Mouse (Mus musculus) heart, embryonic 15.5 days (tissue): ENCODE data around the gene Dnajc16. TPM values are rescaled to one million over a fixed set of nuclear protein-coding genes. Genes with fewer than 3 reads are reported as not detected.

Source experiments
- ATAC-seq: fragments of 200-750 bp; cut with Nextera tagmentation; replicated peaks from 2 replicates; pipeline ENCODE4 v1.8.0; 2017; ENCODE audit warnings: low read depth, moderate TSS enrichment; ENCODE audit not compliant: insufficient number of reproducible peaks, insufficient read depth, low FRiP score
- H3K27ac ChIP-seq: fragments of 300-500 bp; sonication (generic); 2 replicates; pipeline ENCODE4 v1.5.1; 2015; ENCODE audit warnings: mild to moderate bottlenecking, inconsistent platforms
- H3K27me3 ChIP-seq: fragments of 300-500 bp; sonication (generic); 2 replicates; pipeline ENCODE4 v1.6.1; 2015; ENCODE audit warnings: inconsistent platforms
- H3K36me3 ChIP-seq: fragments of 300-500 bp; sonication (generic); 2 replicates; pipeline ENCODE4 v1.6.1; 2015; ENCODE audit warnings: mild to moderate bottlenecking, inconsistent platforms
- H3K4me1 ChIP-seq: fragments of 300-500 bp; sonication (generic); replicated peaks from 2 replicates; pipeline ENCODE4 v1.6.1; 2015; ENCODE audit warnings: inconsistent platforms
- H3K4me2 ChIP-seq: fragments of 300-500 bp; sonication (generic); 2 replicates; pipeline ENCODE4 v1.6.1; 2015; ENCODE audit warnings: inconsistent platforms, mild to moderate bottlenecking, moderate library complexity
- H3K4me3 ChIP-seq: fragments of 300-500 bp; sonication (generic); 2 replicates; pipeline ENCODE4 v1.5.1; 2015; ENCODE audit warnings: mild to moderate bottlenecking, inconsistent platforms
- H3K9ac ChIP-seq: fragments of 300-500 bp; sonication (generic); 2 replicates; pipeline ENCODE4 v1.6.1; 2015; ENCODE audit warnings: mild to moderate bottlenecking, inconsistent platforms
- H3K9me3 ChIP-seq: fragments of 300-500 bp; sonication (generic); replicated peaks from 2 replicates; pipeline ENCODE4 v1.6.1; 2016; ENCODE audit warnings: inconsistent platforms
- WGBS: fragments of 180-500 bp; shearing (Covaris S2); methylation state at CpG from one replicate; pipeline ENCODE4 v1.1.7; 2015; ENCODE audit warnings: mixed read lengths; 5-methylcytosine and 5-hydroxymethylcytosine counted together
- polyA plus RNA-seq: library from polyadenylated mRNA; unstranded; fragments of >200 nt; fragmentation: Nextera tagmentation; extraction: Ambion mirVana; gene quantifications from 2 replicates; pipeline ENCODE4 v1.2.1, GENCODE M21; 2015

Gene Dnajc16
- polyA plus RNA-seq, 1 experiment from 2014 or later, result 3.7 TPM

GRCm38 (mm10) chr4:141762102-141762598 lies 28.6 kb downstream of the Dnajc16 start:
- no peak for ATAC-seq
- no peak overlapping the region for H3K27ac ChIP-seq
- H3K36me3 ChIP-seq, result peaks cover 36% of the 10 kb centered on the region
- H3K4me1 ChIP-seq, result peaks cover 13% of the 10 kb centered on the region
- H3K4me3 ChIP-seq, result no peak overlapping the region
- H3K9ac ChIP-seq, result no peak overlapping the region
- 95% methylated on average over 13 of the region's 13 CpGs for WGBS
- H3K9me3 ChIP-seq, result no peaks in the 10 kb centered on the region
- no peaks in the 10 kb centered on the region for H3K27me3 ChIP-seq
- no peak overlapping the region for H3K4me2 ChIP-seq

GRCm38 (mm10) chr4:141760942-141761341 lies 29.8 kb downstream of the Dnajc16 start:
- ATAC-seq, result no peak
- Histone ChIP-seq H3K36me3 (peaks cover 36% of the 10 kb centered on the region), H3K27ac (no peak overlapping the region), H3K4me3 (no peak overlapping the region), H3K27me3 (no peaks in the 10 kb centered on the region), H3K9ac (no peak overlapping the region), H3K9me3 (no peaks in the 10 kb centered on the region), H3K4me1 (peaks cover 1% of the 10 kb centered on the region), H3K4me2 (no peak overlapping the region)
- 84% methylated on average over 4 of the region's 4 CpGs for WGBS

DNA sequence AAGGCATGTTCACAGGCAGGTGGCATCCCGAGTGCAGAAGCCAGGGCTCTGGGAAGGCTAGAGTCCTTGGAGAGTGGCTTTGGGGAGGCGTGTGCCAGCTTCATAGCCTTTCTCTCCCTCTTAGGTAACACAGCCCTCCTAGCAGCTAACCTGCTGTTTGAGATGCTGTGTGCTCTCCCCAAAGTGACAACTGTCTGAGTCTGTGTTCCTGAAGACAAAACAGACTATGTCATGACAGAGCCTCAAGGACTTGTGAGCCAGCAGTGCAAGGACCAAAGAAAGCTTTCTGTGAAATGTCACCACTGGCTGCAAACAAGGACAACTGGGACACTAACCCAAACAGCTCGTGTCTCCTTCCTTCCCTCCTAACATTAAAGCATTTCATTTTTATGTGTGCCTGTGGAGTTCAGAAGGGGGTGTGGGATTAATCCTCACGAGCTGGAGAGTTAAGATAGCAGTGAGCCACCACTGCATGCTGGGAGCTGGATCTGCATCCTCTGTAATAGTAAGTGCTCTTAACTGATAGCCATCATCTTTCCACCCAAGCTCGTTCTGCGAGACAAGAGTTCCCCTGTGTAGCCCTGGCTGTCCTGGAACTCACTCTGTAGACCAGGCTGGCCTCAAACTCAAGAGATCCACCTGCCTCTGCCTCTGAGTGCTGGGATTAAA lies 31.7 kb downstream of the Dnajc16 start:
- H3K36me3 ChIP-seq, result peaks cover 25% of the 10 kb centered on the region
- H3K4me1 ChIP-seq, result no peaks in the 10 kb centered on the region
- no peaks in the 10 kb centered on the region for H3K9me3 ChIP-seq
- no peak overlapping the region for H3K27ac ChIP-seq
- H3K4me3 ChIP-seq, result no peak overlapping the region
- ATAC-seq, result no peak
- H3K9ac ChIP-seq, result no peak overlapping the region
- WGBS, result 37% methylated on average over 6 of the region's 6 CpGs
- H3K27me3 ChIP-seq, result no peaks in the 10 kb centered on the region
- no peak overlapping the region for H3K4me2 ChIP-seq

- H3K36me3 ChIP-seq, result peaks cover 8% of the 10 kb centered on the region
- H3K9ac ChIP-seq, result no peak overlapping the region
- peaks cover under 1% of the 10 kb centered on the region for H3K4me1 ChIP-seq
- ATAC-seq, result no peak
- H3K27me3 ChIP-seq, result no peaks in the 10 kb centered on the region
- no peak overlapping the region for H3K4me2 ChIP-seq
- H3K4me3 ChIP-seq, result no peak overlapping the region
- no peaks in the 10 kb centered on the region for H3K9me3 ChIP-seq
- no peak overlapping the region for H3K27ac ChIP-seq
- 93% methylated on average over 3 of the region's 3 CpGs for WGBS
These were observed 33.6 kb downstream of the Dnajc16 start for GRCm38 (mm10) chr4:141757124-141757523.

DNA sequence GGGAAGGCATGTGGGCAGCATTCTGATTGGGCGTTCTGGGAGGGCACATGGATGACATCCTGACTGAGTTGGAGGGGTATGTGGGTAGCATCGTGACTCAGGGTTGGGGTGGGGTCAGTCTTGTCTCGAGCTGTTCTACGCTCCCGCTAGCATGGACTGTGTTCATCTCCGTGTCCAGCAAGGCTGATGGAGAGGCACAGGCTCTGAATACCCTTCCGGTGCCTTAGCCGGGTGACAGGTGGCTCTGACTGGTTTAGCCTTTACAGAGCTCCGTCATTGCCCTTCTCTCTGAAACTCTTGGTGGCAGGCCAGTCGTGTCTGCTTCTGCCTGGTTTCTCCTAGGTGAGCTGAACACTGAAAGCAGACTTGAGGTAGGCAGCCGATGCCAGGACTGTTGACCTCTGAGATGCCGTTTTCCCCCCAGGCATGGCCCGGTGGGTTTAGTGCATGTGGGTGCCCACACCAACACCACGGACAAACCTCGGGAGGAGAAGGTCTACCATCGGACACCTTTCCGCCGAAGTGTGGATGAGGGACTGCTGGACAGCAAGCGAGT lies 35.3 kb downstream of the Dnajc16 start:
- no peak for ATAC-seq
- Histone ChIP-seq H3K4me2 (no peak overlapping the region), H3K9me3 (no peaks in the 10 kb centered on the region), H3K27me3 (no peaks in the 10 kb centered on the region), H3K36me3 (no peaks in the 10 kb centered on the region), H3K4me3 (no peak overlapping the region), H3K27ac (no peak overlapping the region), H3K4me1 (peaks cover 8% of the 10 kb centered on the region), H3K9ac (no peak overlapping the region)
- 86% methylated on average over 19 of the region's 19 CpGs for WGBS

DNA sequence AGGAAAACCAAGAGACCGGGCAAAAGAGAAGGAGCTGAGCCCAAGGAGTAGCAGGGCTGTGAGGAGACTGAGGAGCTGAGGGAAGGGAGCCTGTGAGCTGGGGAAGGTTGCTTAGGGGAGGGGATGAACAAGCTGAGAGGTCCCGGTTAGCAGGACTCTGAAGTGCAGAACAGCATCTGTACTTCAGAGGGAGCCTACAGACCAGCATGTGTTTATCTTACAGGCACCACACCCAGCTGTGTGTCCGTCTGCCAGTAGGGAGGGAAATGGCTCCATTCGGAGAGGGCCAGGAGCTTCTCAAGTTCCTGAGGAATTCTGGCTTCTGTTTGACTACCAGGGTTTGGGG lies 38.7 kb downstream of the Dnajc16 start:
- Histone ChIP-seq H3K9me3 (no peaks in the 10 kb centered on the region), H3K27me3 (no peaks in the 10 kb centered on the region), H3K4me2 (no peak overlapping the region), H3K9ac (no peak overlapping the region), H3K4me1 (peaks cover 16% of the 10 kb centered on the region), H3K36me3 (no peaks in the 10 kb centered on the region), H3K27ac (no peak overlapping the region), H3K4me3 (no peak overlapping the region)
- WGBS, result 8% methylated on average over 4 of the region's 4 CpGs
- ATAC-seq, result 0 out of 2 replicates have a peak, but pooled peaks have one; percentile 45

- no peak overlapping the region for H3K4me2 ChIP-seq
These were observed 39.2 kb downstream of the Dnajc16 start for GRCm38 (mm10) chr4:141751419-141752075.

DNA sequence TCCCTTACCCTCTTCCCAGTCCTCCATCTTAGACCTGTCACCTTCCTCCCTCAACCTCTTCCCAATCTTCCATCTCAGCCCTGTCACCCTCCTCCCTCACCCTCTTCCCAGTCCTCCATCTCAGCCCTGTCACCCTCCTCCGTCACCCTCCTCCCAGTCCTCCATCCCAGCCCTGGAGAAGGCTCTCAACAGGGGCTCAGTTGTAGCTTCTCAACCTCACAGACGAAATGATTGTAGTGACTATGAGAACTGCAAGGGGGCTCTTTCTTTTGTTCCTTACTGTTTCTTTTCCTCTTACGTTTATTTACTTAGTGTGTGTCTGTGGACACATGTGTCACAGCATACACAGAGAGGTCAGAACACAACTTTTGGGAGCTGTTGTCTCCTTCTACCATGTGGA lies 39.9 kb downstream of the Dnajc16 start:
- no peaks in the 10 kb centered on the region for H3K9me3 ChIP-seq
- H3K27ac ChIP-seq, result no peak overlapping the region
- H3K4me3 ChIP-seq, result no peak overlapping the region
- no peak overlapping the region for H3K9ac ChIP-seq
- no peak for ATAC-seq
- H3K27me3 ChIP-seq, result no peaks in the 10 kb centered on the region; the same call in 1 of the 2 replicates
- no peaks in the 10 kb centered on the region for H3K36me3 ChIP-seq
- peaks cover 20% of the 10 kb centered on the region for H3K4me1 ChIP-seq
- WGBS, result 70% methylated on average over 3 of the region's 3 CpGs
- no peak overlapping the region for H3K4me2 ChIP-seq

More at GRCm38 (mm10) chr4:141751419-141752075, 39.2 kb downstream of the Dnajc16 start:
- WGBS, result 24% methylated on average over 4 of the region's 4 CpGs
- Histone ChIP-seq H3K27ac (no peak overlapping the region), H3K27me3 (no peaks in the 10 kb centered on the region; the same call in 1 of the 2 replicates), H3K36me3 (no peaks in the 10 kb centered on the region), H3K4me3 (no peak overlapping the region), H3K9ac (no peak overlapping the region), H3K4me1 (peaks cover 20% of the 10 kb centered on the region), H3K9me3 (no peaks in the 10 kb centered on the region)
- ATAC-seq, result 0 out of 2 replicates have a peak, but pooled peaks have one; percentile 15

DNA sequence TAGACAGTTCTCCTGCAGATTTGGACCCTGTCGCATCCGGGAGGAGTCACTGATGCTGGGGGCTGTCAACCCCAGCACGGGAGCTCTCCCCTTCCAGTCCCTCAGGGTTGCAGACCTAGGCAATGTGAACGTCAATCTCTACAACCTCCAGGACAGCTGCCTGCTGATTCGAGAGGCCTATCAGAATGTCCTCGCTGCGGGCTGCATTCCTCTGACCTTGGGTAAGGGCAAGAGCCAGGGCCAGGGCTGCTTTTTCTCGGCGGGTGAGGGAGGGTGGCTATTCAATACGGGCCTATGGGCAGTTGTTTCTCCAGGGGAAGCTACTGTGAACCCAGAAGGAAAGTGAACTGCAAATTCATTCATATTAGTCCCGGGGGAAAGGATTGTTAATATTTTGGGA lies 41.2 kb downstream of the Dnajc16 start:
- Histone ChIP-seq H3K4me2 (no peak overlapping the region), H3K9ac (0 out of 2 replicates have a peak overlapping the region, but pooled peaks have one; percentile 1), H3K27me3 (no peaks in the 10 kb centered on the region; the same call in 1 of the 2 replicates), H3K9me3 (no peaks in the 10 kb centered on the region), H3K4me1 (peaks cover 20% of the 10 kb centered on the region), H3K4me3 (no peak overlapping the region), H3K27ac (peak overlapping the region; percentile 79), H3K36me3 (no peaks in the 10 kb centered on the region)
- ATAC-seq, result peak; percentile 51; the same call in 1 of the 2 replicates
- WGBS, result 26% methylated on average over 11 of the region's 11 CpGs

DNA sequence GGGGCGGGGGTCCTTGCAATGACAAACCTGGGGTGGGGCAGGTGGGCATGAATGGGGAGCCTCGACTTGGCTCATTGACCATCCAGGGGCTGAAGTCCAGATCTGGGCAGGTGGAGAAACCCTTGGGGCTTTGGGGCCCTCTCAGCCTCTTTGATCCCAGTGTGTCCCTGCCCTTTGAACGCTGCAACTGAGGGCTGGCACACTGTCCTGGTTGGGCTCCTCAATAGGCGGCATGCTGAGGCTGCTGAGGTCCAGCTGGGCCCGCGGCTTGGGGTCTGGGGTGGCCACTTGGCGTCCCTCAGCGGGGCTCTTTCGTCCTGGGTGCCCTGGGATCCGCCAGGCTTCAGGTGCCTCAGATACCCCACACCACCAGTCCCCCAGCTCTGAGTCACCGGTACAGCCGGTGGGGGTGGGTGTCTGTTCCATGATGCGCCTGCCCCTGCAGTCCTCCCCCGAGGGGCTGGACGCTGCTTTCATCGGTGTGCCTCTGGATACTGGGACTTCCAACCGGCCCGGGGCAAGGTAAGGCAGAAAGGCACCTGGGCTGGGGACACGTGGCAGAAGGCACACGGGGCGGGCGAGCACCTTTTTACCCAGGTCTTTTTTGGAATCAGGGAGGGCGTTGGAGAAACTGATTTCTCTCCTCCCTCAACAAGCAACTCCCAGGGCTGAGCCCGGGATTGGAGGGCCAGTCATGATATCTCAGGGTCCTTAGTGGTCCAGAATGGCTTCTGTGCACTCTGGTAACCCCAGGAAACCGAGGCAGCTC lies 44.0 kb downstream of the Dnajc16 start, which contains the start of gene Agmat:
Agmat (plus strand) TSS at position 95 of the 769 bp plus-strand sequence.
- Histone ChIP-seq H3K27me3 (no peaks in the 10 kb centered on the region; the same call in 1 of the 2 replicates), H3K9me3 (no peaks in the 10 kb centered on the region), H3K4me2 (no peak within 1 kb of the TSS), H3K4me3 (no peak within 1 kb of the TSS), H3K36me3 (no peaks in the 10 kb centered on the region), H3K9ac (no peak within 1 kb of the TSS), H3K27ac (no peak within 1 kb of the TSS), H3K4me1 (peaks cover 24% of the 10 kb centered on the region)
- no peak for ATAC-seq
- 31% methylated on average over 25 of the region's 25 CpGs for WGBS

DNA sequence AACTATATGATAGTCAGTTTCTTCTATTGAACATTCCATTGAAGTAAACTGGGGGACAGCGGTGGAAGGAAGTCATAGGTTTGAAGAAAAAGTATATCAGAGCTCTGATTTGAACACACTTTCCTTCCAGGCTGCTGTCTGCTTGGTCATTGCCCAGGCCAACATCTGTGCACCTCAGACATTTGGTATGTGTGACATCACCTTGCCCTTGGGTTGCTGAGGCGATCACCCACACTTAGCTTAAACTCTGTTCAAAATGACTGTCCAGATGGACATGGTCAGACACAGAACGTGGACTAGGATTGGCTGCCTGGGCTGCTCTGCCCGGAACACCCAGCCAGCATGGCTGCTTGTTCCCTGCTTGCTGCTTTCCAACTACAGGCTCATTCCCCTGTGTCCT lies 48.4 kb downstream of the Dnajc16 start:
- peaks cover 16% of the 10 kb centered on the region for H3K4me1 ChIP-seq
- no peak for ATAC-seq
- H3K4me2 ChIP-seq, result no peak overlapping the region
- no peak overlapping the region for H3K4me3 ChIP-seq
- H3K27ac ChIP-seq, result peak overlapping the region; percentile 57
- WGBS, result 79% methylated on average over 4 of the region's 4 CpGs
- no peaks in the 10 kb centered on the region; the same call in 1 of the 2 replicates for H3K27me3 ChIP-seq
- H3K9ac ChIP-seq, result no peak overlapping the region
- no peaks in the 10 kb centered on the region for H3K9me3 ChIP-seq
- no peaks in the 10 kb centered on the region for H3K36me3 ChIP-seq
